Mouse (Mus musculus) kidney, adult 2 months (tissue): Measurements from ENCODE around the gene Eddm3b. TPM values are rescaled to one million over a fixed set of nuclear protein-coding genes. Genes with fewer than 3 reads are reported as not detected.

ENCODE experiments used
- DNase-seq: peaks from one replicate; pipeline ENCODE4 v3.0.0; 2021
- H3K27ac ChIP-seq: fragments of 200-500 bp; 2 replicates; pipeline ENCODE4 v1.5.1; 2012; ENCODE audit warnings: low read depth, low read length, control low read depth, inconsistent platforms; ENCODE audit not compliant: insufficient read depth
- H3K27me3 ChIP-seq: fragments of 200-500 bp; replicated peaks from 2 replicates; pipeline ENCODE4 v1.6.1; 2012; ENCODE audit warnings: mild to moderate bottlenecking, moderate library complexity, low read length, inconsistent platforms; ENCODE audit not compliant: control insufficient read depth, insufficient read depth
- H3K36me3 ChIP-seq: fragments of 200-500 bp; 2 replicates; pipeline ENCODE4 v1.6.1; 2012; ENCODE audit warnings: mild to moderate bottlenecking, moderate library complexity, low read length, inconsistent platforms; ENCODE audit not compliant: control insufficient read depth, insufficient read depth
- H3K4me1 ChIP-seq: fragments of 200-500 bp; 2 replicates; pipeline ENCODE4 v1.6.1; 2011; ENCODE audit warnings: low read length; ENCODE audit not compliant: control insufficient read depth, insufficient read depth
- H3K4me3 ChIP-seq: fragments of 200-500 bp; 2 replicates; pipeline ENCODE4 v1.5.1; 2011; ENCODE audit warnings: mild to moderate bottlenecking, low read depth, low read length, control low read depth; ENCODE audit not compliant: insufficient read depth
- CTCF ChIP-seq: fragments of 200-500 bp; conservative IDR thresholded peaks from 2 replicates; pipeline ENCODE4 v1.5.1; 2011; ENCODE audit warnings: low read depth, mild to moderate bottlenecking, control low read depth, low read length, moderate library complexity, mixed read lengths; ENCODE audit not compliant: insufficient read depth, insufficient read length
- POLR2A ChIP-seq: fragments of 200-500 bp; IDR thresholded peaks from one replicate; pipeline ENCODE4 v1.6.1; 2011; ENCODE audit warnings: low read depth, low read length, control low read depth
- WGBS: fragments of 180-500 bp; shearing (Covaris S2); methylation state at CpG from one replicate; pipeline ENCODE4 v1.1.7; 2018; 5-methylcytosine and 5-hydroxymethylcytosine counted together
- polyA plus RNA-seq: library from polyadenylated mRNA; depleted of rRNA; stranded (reverse); fragments of >200 nt; gene quantifications from 2 replicates; pipeline ENCODE4 v1.2.3, GENCODE M21; 2012

The Eddm3b gene
- polyA plus RNA-seq, 1 experiment = 0.42 TPM

- H3K27me3 ChIP-seq = no peaks in the 10 kb centered on the region
- under 1% methylated on average over 34 of the region's 34 CpGs for WGBS
- peak; percentile 98 for DNase-seq
- no peaks in the 10 kb centered on the region for H3K36me3 ChIP-seq
- H3K27ac ChIP-seq = peak overlapping the region; percentile 53
- H3K4me3 ChIP-seq = peak overlapping the region; percentile 80
- no peaks in the 10 kb centered on the region for H3K4me1 ChIP-seq
- TF ChIP-seq CTCF = 0 out of 2 replicates have a peak, but pooled peaks have one; percentile 6
- TF ChIP-seq POLR2A = no peak
Observed at GRCm38 (mm10) chr14:51088970-51089673, 25.1 kb upstream of the Eddm3b start.

- DNase-seq = no peak
- no peaks in the 10 kb centered on the region for H3K36me3 ChIP-seq
- peak overlapping the region; percentile 80 for H3K4me3 ChIP-seq
- H3K27me3 ChIP-seq = no peaks in the 10 kb centered on the region
- under 1% methylated on average over 15 of the region's 15 CpGs for WGBS
- H3K27ac ChIP-seq = peak overlapping the region; percentile 78
- no peak for TF ChIP-seq POLR2A
- TF ChIP-seq CTCF = no peak
- H3K4me1 ChIP-seq = no peaks in the 10 kb centered on the region
Observed at GRCm38 (mm10) chr14:51089674-51090076, 24.6 kb upstream of the Eddm3b start.

GRCm38 (mm10) chr14:51090077-51090781 lies 24.0 kb upstream of the Eddm3b start:
- Histone ChIP-seq H3K4me1 (no peaks in the 10 kb centered on the region), H3K27me3 (no peaks in the 10 kb centered on the region), H3K36me3 (no peaks in the 10 kb centered on the region), H3K4me3 (peak overlapping the region; percentile 80), H3K27ac (peak overlapping the region; percentile 78)
- under 1% methylated on average over 27 of the region's 27 CpGs for WGBS
- DNase-seq = peak; percentile 92
- TF ChIP-seq CTCF (no peak), POLR2A (no peak)

- no peaks in the 10 kb centered on the region for H3K27me3 ChIP-seq
- WGBS = 14% methylated on average over 33 of the region's 33 CpGs
- TF ChIP-seq CTCF = no peak
- TF ChIP-seq POLR2A = no peak
- peak within 1 kb of the TSS; percentile 80 for H3K4me3 ChIP-seq
- H3K36me3 ChIP-seq = no peaks in the 10 kb centered on the region
- DNase-seq = peak; percentile 44
- H3K27ac ChIP-seq = peak within 1 kb of the TSS; percentile 78
- no peaks in the 10 kb centered on the region; the same call in 1 of the 2 replicates for H3K4me1 ChIP-seq
Observed at GRCm38 (mm10) chr14:51090921-51091900, 23.0 kb upstream of the Eddm3b start, which contains the start of the genes Rnase4 and Ang. TSS of gene Rnase4 (plus strand) at chr14:51091077. TSS of gene Ang (plus strand) at chr14:51091150.

GRCm38 (mm10) chr14:51092073-51092620 lies 22.1 kb upstream of the Eddm3b start:
- DNase-seq = no peak
- no peaks in the 10 kb centered on the region; the same call in 1 of the 2 replicates for H3K4me1 ChIP-seq
- no peaks in the 10 kb centered on the region for H3K27me3 ChIP-seq
- H3K36me3 ChIP-seq = no peaks in the 10 kb centered on the region
- no peak overlapping the region for H3K27ac ChIP-seq
- WGBS = 60% methylated on average over 8 of the region's 8 CpGs
- no peak for TF ChIP-seq CTCF
- TF ChIP-seq POLR2A = no peak
- H3K4me3 ChIP-seq = no peak overlapping the region

- TF ChIP-seq POLR2A = no peak
- TF ChIP-seq CTCF = no peak
- 39% methylated on average over 3 of the region's 3 CpGs for WGBS
- H3K4me1 ChIP-seq = no peaks in the 10 kb centered on the region; the same call in 1 of the 2 replicates
- H3K4me3 ChIP-seq = no peak overlapping the region
- peak; percentile 18 for DNase-seq
- H3K27me3 ChIP-seq = no peaks in the 10 kb centered on the region
- H3K36me3 ChIP-seq = no peaks in the 10 kb centered on the region
- H3K27ac ChIP-seq = no peak overlapping the region
Observed at GRCm38 (mm10) chr14:51093496-51093895, 20.7 kb upstream of the Eddm3b start.
